In the genomic region with DNA sequence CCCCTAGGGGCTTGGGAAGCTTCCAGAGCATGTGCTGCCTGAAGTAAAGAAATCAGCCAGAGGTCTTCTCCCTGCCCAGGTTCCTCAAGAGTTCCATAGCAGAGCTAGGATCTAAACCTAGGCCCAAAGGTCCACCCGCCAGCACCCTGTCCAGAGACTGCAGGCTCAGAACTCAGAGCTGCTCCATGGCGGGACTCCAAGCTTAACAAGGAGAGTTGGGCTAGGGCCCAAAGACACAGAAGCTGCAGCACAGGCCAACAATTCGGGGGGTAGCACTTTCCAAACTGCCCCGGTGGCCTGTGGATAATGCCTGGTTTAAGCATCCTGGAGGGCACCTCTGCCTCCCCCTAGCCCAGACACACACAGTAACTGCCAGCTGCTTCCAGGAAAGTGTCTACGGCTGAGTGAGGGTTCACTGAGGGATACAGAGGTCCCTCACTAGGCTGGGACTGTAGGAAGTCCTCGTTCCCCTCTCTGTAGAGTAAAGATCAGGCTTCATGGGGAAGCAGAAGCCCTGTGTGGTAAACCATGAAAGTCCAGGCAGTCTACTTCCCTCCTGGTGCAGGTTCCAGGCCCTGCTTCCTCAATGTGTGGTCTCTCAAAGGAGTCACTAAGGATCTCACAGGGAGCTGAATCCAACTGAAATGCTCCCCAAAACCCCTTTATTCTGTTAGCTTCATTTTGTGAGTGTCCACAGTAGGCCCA, we compare ENCODE assay signal across 8 mouse cellular contexts. TPM values are rescaled to one million over a fixed set of nuclear protein-coding genes. Genes with fewer than 3 reads are reported as not detected.
DNase-seq lines count a peak whose midpoint lies in the region; ATAC-seq and TF ChIP-seq lines count a peak whose summit lies in the region.
"Had no signal": no experiment of that assay in that cellular context is flagged by ENCODE, and none has a peak within 500 bp of the region (broad histone marks: within the 10 kb centered on the region; RNA-seq: fewer than 3 reads in every experiment).

No protein-coding gene starts in this region.

- 71% methylated on average over 6 of the region's 6 CpGs for WGBS in kidney, embryonic 15.5 days
- WGBS in heart, embryonic 15.5 days = 64% methylated on average over 6 of the region's 6 CpGs
- 76% methylated on average over 5 of the region's 6 CpGs for WGBS in lung, postnatal 0 days

- no peak for TF ChIP-seq EP300 in lung, postnatal 0 days (IDR thresholded peaks at IDR 0.05)

- no peak for ATAC-seq in kidney, embryonic 15.5 days (replicated peaks; ENCODE audit: low FRiP score)
- no peak for ATAC-seq in heart, embryonic 15.5 days (replicated peaks; ENCODE audit: insufficient number of reproducible peaks, insufficient read depth, low FRiP score, low read depth)
- no peak for ATAC-seq in lung, postnatal 0 days
- no peak for ATAC-seq in erythroid progenitor cell, adult 5-6 weeks (replicated peaks; ENCODE audit: low FRiP score, poor library complexity, severe bottlenecking)

- TF ChIP-seq CTCF in bone marrow macrophage, adult 2 months (IDR thresholded peaks at IDR 0.05; ENCODE audit: low read depth, low read length) = no peak
- no peak for TF ChIP-seq CTCF in lung, postnatal 0 days (IDR thresholded peaks at IDR 0.05)

- 0 out of 2 replicates have a peak overlapping the region, but pooled peaks have one; percentile 13 for H3K27ac ChIP-seq in kidney, embryonic 15.5 days
- H3K27ac ChIP-seq in bone marrow macrophage, adult 2 months (ENCODE audit: insufficient read depth, low read depth, low read length) = peak overlapping the region; percentile 45
- peak overlapping the region; percentile 22; the same call in 1 of the 2 replicates for H3K27ac ChIP-seq in heart, embryonic 15.5 days
- peak overlapping the region; percentile 35; the same call in 1 of the 2 replicates for H3K27ac ChIP-seq in lung, postnatal 0 days (ENCODE audit: low read length)

- H3K36me3 ChIP-seq in kidney, embryonic 15.5 days = no peaks in the 10 kb centered on the region
- no peaks in the 10 kb centered on the region for H3K36me3 ChIP-seq in heart, embryonic 15.5 days
- no peaks in the 10 kb centered on the region for H3K36me3 ChIP-seq in lung, postnatal 0 days (ENCODE audit: insufficient read depth, low read length)
- H3K36me3 ChIP-seq: heart, embryonic 13.5 days had no signal

- no peak overlapping the region for H3K9ac ChIP-seq in kidney, embryonic 15.5 days
- H3K9ac ChIP-seq in heart, embryonic 15.5 days = no peak overlapping the region
- H3K9ac ChIP-seq in lung, postnatal 0 days (replicated peaks; ENCODE audit: low read depth) = no peak overlapping the region

- TF ChIP-seq POLR2A in bone marrow macrophage, adult 2 months (IDR thresholded peaks at IDR 0.05; ENCODE audit: borderline replicate concordance, low read depth, low read length) = no peak

- H3K9me3 ChIP-seq in kidney, embryonic 15.5 days (replicated peaks) = no peaks in the 10 kb centered on the region
- H3K9me3 ChIP-seq in heart, embryonic 15.5 days (replicated peaks) = no peaks in the 10 kb centered on the region
- no peaks in the 10 kb centered on the region for H3K9me3 ChIP-seq in lung, postnatal 0 days (ENCODE audit: low read length)
- H3K9me3 ChIP-seq: heart, embryonic 13.5 days had no signal

- H3K27me3 ChIP-seq in kidney, embryonic 15.5 days = 0 out of 2 replicates have a peak, but pooled peaks cover 4% of the 10 kb centered on the region
- H3K27me3 ChIP-seq in heart, embryonic 15.5 days = no peaks in the 10 kb centered on the region
- H3K27me3 ChIP-seq in lung, postnatal 0 days (replicated peaks; ENCODE audit: insufficient read depth, low read length) = no peaks in the 10 kb centered on the region

- DNase-seq in kidney, adult 9 months = no peak
- peak; percentile 47 for DNase-seq in lung, postnatal 0 days (ENCODE audit: low spot score)
- DNase-seq in frontal cortex, postnatal 14 days (ENCODE audit: low spot score in 2 of 2) = no peak

- peaks cover 67% of the 10 kb centered on the region for H3K4me1 ChIP-seq in kidney, embryonic 15.5 days
- peaks cover 56% of the 10 kb centered on the region for H3K4me1 ChIP-seq in bone marrow macrophage, adult 2 months (ENCODE audit: control insufficient read depth, insufficient read depth, low read length)
- H3K4me1 ChIP-seq in heart, embryonic 15.5 days (replicated peaks) = peaks cover 59% of the 10 kb centered on the region
- H3K4me1 ChIP-seq in lung, postnatal 0 days (ENCODE audit: insufficient read depth, low read depth, low read length) = peaks cover 34% of the 10 kb centered on the region

- no peak overlapping the region for H3K4me2 ChIP-seq in kidney, embryonic 15.5 days
- H3K4me2 ChIP-seq in heart, embryonic 15.5 days = no peak overlapping the region
- no peak overlapping the region for H3K4me2 ChIP-seq in lung, postnatal 0 days (replicated peaks; ENCODE audit: low read depth, low read length)
- H3K4me2 ChIP-seq: heart, embryonic 13.5 days had no signal

- H3K4me3 ChIP-seq in kidney, embryonic 15.5 days (replicated peaks) = no peak overlapping the region
- no peak overlapping the region for H3K4me3 ChIP-seq in bone marrow macrophage, adult 2 months (ENCODE audit: insufficient read depth, low read length)
- no peak overlapping the region for H3K4me3 ChIP-seq in heart, embryonic 15.5 days
- no peak overlapping the region for H3K4me3 ChIP-seq in lung, postnatal 0 days (ENCODE audit: low read depth, low read length)
- H3K4me3 ChIP-seq: heart, embryonic 13.5 days had no signal

RNA-seq across cellular contexts. Expression of gene Cd82, which starts 5.4 kb away (rescaled TPM):
- 47.8 and 49.4 TPM in 2 replicates for polyA plus RNA-seq in kidney, embryonic 15.5 days (2015; fragmentation: Nextera tagmentation; extraction: Ambion mirVana)
- polyA plus RNA-seq in bone marrow macrophage, adult 2 months (2012; ENCODE audit: insufficient read depth, insufficient read length, missing spikeins) = 74.1 and 79.5 TPM in 2 replicates
- polyA plus RNA-seq in heart, embryonic 15.5 days (2015; fragmentation: Nextera tagmentation; extraction: Ambion mirVana) = 24.4 and 59.4 TPM in 2 replicates
- 94.1 and 106 TPM in 2 replicates for polyA plus RNA-seq in lung, postnatal 0 days (2015; fragmentation: Nextera tagmentation; extraction: Ambion mirVana)
- 310 and 373 TPM in 2 replicates for total RNA-seq in erythroid progenitor cell, adult 5-6 weeks (2015; ENCODE audit: low replicate concordance)
- 342 and 415 TPM in 2 replicates for total RNA-seq in erythroid progenitor cell, adult 5-6 weeks (2017; ENCODE audit: low replicate concordance)
